Mouse (Mus musculus) E14TG2a.4 (cell line): ENCODE results near the gene A730071L15Rik.

Experiments
- CTCF ChIP-seq: conservative IDR thresholded peaks from 2 replicates; pipeline ENCODE4 v1.5.1; 2014; ENCODE audit warnings: low read length
- NANOG ChIP-seq: IDR thresholded peaks from 2 replicates; pipeline ENCODE4 v1.6.1; 2014; ENCODE audit warnings: borderline replicate concordance, low read length, mixed read lengths
- POU5F1 ChIP-seq: IDR thresholded peaks from 2 replicates; pipeline ENCODE4 v1.6.1; 2014; ENCODE audit warnings: low read length, borderline replicate concordance

DNA sequence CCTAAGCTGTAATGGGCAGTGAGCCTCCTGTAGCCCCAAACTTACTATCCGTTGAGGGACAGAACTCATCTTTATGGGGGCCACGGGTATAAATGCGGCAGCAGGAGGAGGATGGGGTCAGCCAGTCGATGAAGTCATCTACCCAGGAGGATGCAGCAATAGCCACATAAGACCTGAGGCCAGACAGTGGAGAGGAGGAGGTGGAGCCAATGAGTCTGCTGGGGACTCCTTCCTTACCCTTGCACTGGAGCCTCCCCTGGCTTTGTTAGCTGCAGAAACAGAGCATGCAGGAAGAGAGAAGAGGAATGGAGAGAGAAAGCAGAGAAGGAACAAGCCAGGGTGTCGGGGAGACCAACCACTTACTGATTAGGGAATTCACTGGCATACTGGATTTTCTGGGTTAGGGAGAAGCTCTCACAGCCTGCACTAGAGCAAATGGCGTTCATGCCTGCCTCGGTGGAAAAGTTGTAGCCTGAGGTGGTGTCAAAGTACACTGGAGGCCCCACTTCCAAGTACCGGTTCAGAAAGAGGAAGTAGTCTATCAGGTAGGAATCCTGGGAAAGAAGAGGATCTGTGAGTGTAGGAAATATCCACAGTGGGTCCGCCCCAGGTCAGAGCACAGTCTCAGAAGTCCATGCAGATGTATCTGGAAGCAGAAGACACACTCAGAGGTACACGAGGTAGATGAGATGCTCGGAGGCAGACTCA lies 18.5 kb downstream of the A730071L15Rik start:
- TF ChIP-seq POU5F1, result no peak
- TF ChIP-seq CTCF, result no peak
- TF ChIP-seq NANOG, result no peak
